Mouse (Mus musculus) bone marrow, adult 2 months (tissue): ENCODE data around the gene Zfhx2. TPM values are rescaled to one million over a fixed set of nuclear protein-coding genes. Genes with fewer than 3 reads are reported as not detected.

Experiments used
- H3K27ac ChIP-seq: fragments of 200-500 bp; 2 replicates; pipeline ENCODE4 v1.5.1; 2012; ENCODE audit warnings: low read depth, mild to moderate bottlenecking, control low read depth, inconsistent platforms, low read length; ENCODE audit not compliant: control insufficient read depth, poor library complexity, insufficient read depth
- H3K4me1 ChIP-seq: fragments of 200-500 bp; 2 replicates; pipeline ENCODE4 v1.6.1; 2011; ENCODE audit warnings: low read length; ENCODE audit not compliant: control insufficient read depth, insufficient read depth
- H3K4me3 ChIP-seq: fragments of 200-500 bp; replicated peaks from 2 replicates; pipeline ENCODE3; 2011; ENCODE audit warnings: mild to moderate bottlenecking, low read depth, low read length, control low read depth; ENCODE audit not compliant: control insufficient read depth
- CTCF ChIP-seq: fragments of 200-500 bp; IDR thresholded peaks from 2 replicates; pipeline ENCODE4 v1.5.1; 2011; ENCODE audit warnings: low read length, control low read depth; ENCODE audit not compliant: control insufficient read depth, insufficient read depth
- POLR2A ChIP-seq: fragments of 200-500 bp; IDR thresholded peaks from 2 replicates; pipeline ENCODE4 v1.6.1; 2011; ENCODE audit warnings: low read depth, mild to moderate bottlenecking, control low read depth, low read length, borderline replicate concordance; ENCODE audit not compliant: control insufficient read depth
- WGBS: fragments of 180-500 bp; shearing (Covaris S2); methylation state at CpG from one replicate; pipeline ENCODE4 v1.1.7; 2018; 5-methylcytosine and 5-hydroxymethylcytosine counted together
- polyA plus RNA-seq: library from polyadenylated mRNA; stranded (reverse); fragments of >200 nt; gene quantifications from 2 replicates; pipeline ENCODE4 v1.2.4, GENCODE M21; 2011; ENCODE audit warnings: low replicate concordance; ENCODE audit not compliant: missing spikeins, insufficient read depth, insufficient read length

Gene Zfhx2
- polyA plus RNA-seq, 1 experiment, result 5.3 TPM

DNA sequence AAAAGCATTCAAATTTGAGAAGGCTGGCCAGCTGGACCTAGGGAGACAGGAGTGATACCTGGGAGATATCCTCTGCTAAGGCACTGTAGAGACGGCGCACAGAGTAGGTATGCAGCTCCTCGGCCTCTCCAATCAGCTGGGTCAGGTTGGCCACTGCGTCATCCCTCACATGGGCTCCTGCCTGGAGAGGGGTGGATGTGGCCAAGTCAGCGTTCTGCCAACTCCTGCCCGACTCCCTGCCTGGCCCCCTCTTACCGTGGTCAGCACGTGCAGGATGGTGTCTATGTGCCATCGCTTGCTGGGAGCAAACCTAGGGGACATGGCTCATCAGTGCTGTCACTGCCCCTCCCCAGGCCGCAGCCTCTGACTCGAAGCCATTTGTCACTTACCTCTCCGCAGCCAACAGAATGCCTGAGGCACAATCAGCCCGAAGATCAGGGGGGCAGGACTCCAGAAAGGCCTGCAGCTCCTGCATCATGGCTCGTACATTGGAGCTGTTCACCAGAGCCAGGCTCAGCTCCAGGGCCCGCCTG lies 10.2 kb upstream of the Zfhx2 start:
- 82% methylated on average over 15 of the region's 15 CpGs for WGBS
- Histone ChIP-seq H3K4me1 (peaks cover 2% of the 10 kb centered on the region), H3K27ac (no peak overlapping the region), H3K4me3 (no peak overlapping the region)
- no peak for TF ChIP-seq CTCF
- peak; percentile 16; the same call in 1 of the 2 replicates for TF ChIP-seq POLR2A

GRCm38 (mm10) chr14:55101592-55101991 lies 9.5 kb upstream of the Zfhx2 start:
- Histone ChIP-seq H3K27ac (no peak overlapping the region), H3K4me1 (peaks cover 2% of the 10 kb centered on the region), H3K4me3 (no peak overlapping the region)
- 49% methylated on average over 4 of the region's 4 CpGs for WGBS
- TF ChIP-seq CTCF (peak; percentile 50), POLR2A (no peak)

- H3K4me1 ChIP-seq, result peaks cover 4% of the 10 kb centered on the region
- TF ChIP-seq POLR2A (no peak), CTCF (peak; percentile 57)
- 44% methylated on average over 4 of the region's 4 CpGs for WGBS
- no peak overlapping the region for H3K4me3 ChIP-seq
- no peak overlapping the region for H3K27ac ChIP-seq
These were observed 5.9 kb upstream of the Zfhx2 start for GRCm38 (mm10) chr14:55098067-55098466.

DNA sequence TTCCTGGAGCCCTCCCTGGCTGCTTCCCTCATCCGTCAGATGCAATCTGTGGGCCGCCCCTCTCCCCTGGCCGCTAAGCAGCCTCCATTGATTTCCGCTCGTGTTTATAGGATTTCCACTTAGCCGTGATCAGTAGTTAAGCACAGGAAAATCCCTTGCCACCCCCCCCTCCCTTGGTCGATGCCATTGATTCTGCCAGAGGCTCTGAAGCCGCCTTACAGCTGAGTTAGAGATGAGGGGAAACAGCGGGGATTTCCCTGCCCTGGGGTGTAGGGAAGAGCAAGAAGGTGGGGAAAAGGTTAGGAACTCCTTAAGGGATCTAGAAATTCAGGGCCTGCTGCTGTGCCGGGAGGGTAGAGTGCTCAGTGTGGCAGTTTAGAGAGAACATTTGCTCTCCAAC lies 5.5 kb upstream of the Zfhx2 start:
- WGBS, result 80% methylated on average over 10 of the region's 10 CpGs
- no peak for TF ChIP-seq CTCF
- TF ChIP-seq POLR2A, result no peak
- H3K4me1 ChIP-seq, result peaks cover 4% of the 10 kb centered on the region
- H3K4me3 ChIP-seq, result no peak overlapping the region
- H3K27ac ChIP-seq, result no peak overlapping the region

DNA sequence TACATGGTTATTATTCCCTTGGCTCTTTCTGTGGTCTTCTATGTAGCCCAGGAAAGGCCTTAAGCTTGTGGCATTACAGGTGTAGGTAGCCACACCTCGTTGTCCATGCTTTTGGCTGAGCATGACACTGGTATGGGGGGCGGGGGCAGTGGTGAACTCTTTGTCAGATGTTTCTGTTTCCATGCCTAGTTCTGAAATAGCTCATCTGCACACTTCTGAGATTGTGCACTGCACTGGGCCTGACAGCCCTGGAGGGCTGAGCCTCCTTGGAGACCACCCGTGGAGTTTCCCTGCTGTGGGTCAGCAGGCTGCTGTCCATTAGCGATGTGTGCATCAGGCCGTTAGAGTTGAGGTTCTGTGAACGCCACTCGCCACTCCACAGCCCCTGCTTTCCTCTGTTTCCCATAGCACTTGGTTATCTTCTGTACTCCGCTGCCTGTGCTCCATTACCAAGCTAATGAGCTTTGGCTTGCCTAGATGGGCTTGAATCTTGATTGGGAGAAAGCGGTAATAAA lies 4.5 kb upstream of the Zfhx2 start:
- TF ChIP-seq POLR2A (no peak), CTCF (no peak)
- peaks cover 4% of the 10 kb centered on the region for H3K4me1 ChIP-seq
- WGBS, result 86% methylated on average over 9 of the region's 9 CpGs
- no peak overlapping the region for H3K27ac ChIP-seq
- no peak overlapping the region for H3K4me3 ChIP-seq

- Histone ChIP-seq H3K4me1 (peaks cover 4% of the 10 kb centered on the region), H3K4me3 (peak overlapping the region; percentile 78), H3K27ac (no peak overlapping the region)
- WGBS, result 64% methylated on average over 12 of the region's 12 CpGs
- TF ChIP-seq CTCF (no peak), POLR2A (no peak)
These were observed 3.5 kb upstream of the Zfhx2 start for GRCm38 (mm10) chr14:55095671-55096070.

DNA sequence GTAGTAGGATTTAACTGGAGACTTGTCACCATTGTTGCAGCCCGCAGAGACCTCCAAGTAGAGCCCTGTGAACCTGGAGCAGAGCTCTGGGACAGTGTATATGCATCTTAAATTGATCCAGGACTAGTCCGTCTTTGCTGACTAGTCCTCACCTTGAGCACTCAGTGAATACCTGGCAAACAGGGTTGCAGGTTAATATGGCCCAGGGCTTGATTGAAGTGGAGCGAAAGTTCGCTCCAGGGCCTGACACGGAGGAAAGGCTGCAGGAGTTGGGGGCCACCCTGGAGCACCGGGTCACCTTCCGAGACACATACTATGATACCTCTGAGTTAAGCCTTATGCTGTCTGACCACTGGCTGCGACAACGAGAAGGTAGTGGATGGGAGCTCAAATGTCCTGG lies 3.1 kb upstream of the Zfhx2 start:
- WGBS, result 55% methylated on average over 9 of the region's 9 CpGs
- Histone ChIP-seq H3K4me1 (peaks cover 4% of the 10 kb centered on the region), H3K4me3 (peak overlapping the region; percentile 78), H3K27ac (no peak overlapping the region)
- TF ChIP-seq POLR2A, result no peak
- no peak for TF ChIP-seq CTCF

DNA sequence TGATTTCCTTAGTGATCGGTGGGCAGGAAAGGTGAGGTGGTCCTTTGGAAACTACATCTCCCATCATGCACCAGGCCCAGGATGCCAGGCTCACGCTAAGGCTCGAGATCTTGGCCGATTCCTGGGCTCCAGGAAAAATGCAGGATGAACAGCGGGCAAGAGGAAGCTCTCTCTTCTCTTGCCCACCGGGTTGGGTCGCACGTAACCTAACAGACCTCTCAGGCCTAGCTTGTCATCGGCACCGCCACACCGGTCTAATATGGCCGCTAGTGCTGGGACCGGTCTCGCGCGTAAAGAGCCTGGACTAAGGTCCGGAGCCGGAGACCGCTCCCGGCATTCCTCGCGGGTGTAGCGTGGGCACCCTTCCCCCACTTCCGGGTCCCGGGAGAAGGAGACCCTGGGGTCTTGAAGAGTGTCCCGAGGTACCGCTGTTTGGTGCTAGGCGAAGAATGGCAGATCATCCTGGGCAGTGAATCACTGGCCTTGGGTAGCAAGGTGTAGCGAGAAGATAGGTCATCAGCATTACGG lies 2.6 kb upstream of the Zfhx2 start, which contains the start of gene Thtpa:
Gene Thtpa (plus strand): TSS at position 81 of the 528 bp plus-strand sequence.
- peaks cover 4% of the 10 kb centered on the region for H3K4me1 ChIP-seq
- WGBS, result under 1% methylated on average over 30 of the region's 30 CpGs
- H3K4me3 ChIP-seq, result peak within 1 kb of the TSS; percentile 78
- TF ChIP-seq CTCF (no peak), POLR2A (no peak; the same call in 1 of the 2 replicates)
- peak within 1 kb of the TSS; percentile 59 for H3K27ac ChIP-seq

GRCm38 (mm10) chr14:55093927-55094326 lies 1.8 kb upstream of the Zfhx2 start:
- 58% methylated on average over 6 of the region's 6 CpGs for WGBS
- TF ChIP-seq POLR2A (no peak), CTCF (no peak)
- peaks cover 4% of the 10 kb centered on the region for H3K4me1 ChIP-seq
- no peak overlapping the region for H3K4me3 ChIP-seq
- H3K27ac ChIP-seq, result no peak overlapping the region
